Mouse (Mus musculus) liver, embryonic 14.5 days (tissue): ENCODE data around the gene Kat2b. TPM values are rescaled to one million over a fixed set of nuclear protein-coding genes. Genes with fewer than 3 reads are reported as not detected.

Experiments used
- ATAC-seq: fragments of 200-750 bp; cut with Nextera tagmentation; 2 replicates; pipeline ENCODE4 v1.8.0; 2017; ENCODE audit warnings: moderate number of reproducible peaks, mild to moderate bottlenecking, moderate library complexity; ENCODE audit not compliant: insufficient read depth
- DNase-seq, 3 experiments: peaks; one replicate each; pipeline ENCODE4 v3.0.0-alpha.2; 2012 to 2013; ENCODE audit warnings: low read depth in 3 of 3, low spot score in 3 of 3
- H3K27ac ChIP-seq: fragments of 300-500 bp; sonication (generic); 2 replicates; pipeline ENCODE4 v1.5.1; 2014; ENCODE audit warnings: moderate library complexity, mild to moderate bottlenecking, control low read depth, inconsistent platforms
- H3K27me3 ChIP-seq: fragments of 300-500 bp; sonication (generic); 2 replicates; pipeline ENCODE4 v1.6.1; 2014; ENCODE audit warnings: mild to moderate bottlenecking, low read length, moderate library complexity; ENCODE audit not compliant: control insufficient read depth, insufficient read depth
- H3K36me3 ChIP-seq: fragments of 300-500 bp; sonication (generic); replicated peaks from 2 replicates; pipeline ENCODE4 v1.6.1; 2014; ENCODE audit warnings: low read depth; ENCODE audit not compliant: control insufficient read depth, insufficient read depth
- H3K4me1 ChIP-seq, 2 experiments: fragments of 200-500 bp in 1 of 2; fragments of 300-500 bp in 1 of 2; sonication (generic) in 1 of 2; replicated peaks; 2 replicates each; pipeline ENCODE4 v1.6.1; 2012 to 2014; ENCODE audit warnings: antibody characterized with exemption in 1 of 2, inconsistent platforms in 1 of 2, low read length in 1 of 2; ENCODE audit not compliant: control insufficient read depth in 2 of 2, insufficient read depth in 2 of 2
- H3K4me2 ChIP-seq: fragments of 300-500 bp; sonication (generic); 2 replicates; pipeline ENCODE4 v1.6.1; 2014; ENCODE audit warnings: low read depth, mild to moderate bottlenecking, control low read depth, moderate library complexity
- H3K4me3 ChIP-seq, 2 experiments: fragments of 200-500 bp in 1 of 2; fragments of 300-500 bp in 1 of 2; sonication (generic) in 1 of 2; 2 replicates each; pipeline ENCODE4 v1.5.1; 2012 to 2014; ENCODE audit warnings: low read depth in 2 of 2, low read length in 2 of 2, mild to moderate bottlenecking in 2 of 2, control low read depth in 1 of 2, inconsistent platforms in 1 of 2, moderate library complexity in 1 of 2; ENCODE audit not compliant: insufficient read depth in 1 of 2
- H3K9ac ChIP-seq: fragments of 300-500 bp; sonication (generic); replicated peaks from 2 replicates; pipeline ENCODE4 v1.6.1; 2014; ENCODE audit warnings: mild to moderate bottlenecking, control low read depth, moderate library complexity
- H3K9me3 ChIP-seq: fragments of 300-500 bp; sonication (generic); 2 replicates; pipeline ENCODE4 v1.6.1; 2016; ENCODE audit warnings: low read length, mixed read lengths; ENCODE audit not compliant: control insufficient read depth
- CTCF ChIP-seq: IDR thresholded peaks from 2 replicates; pipeline ENCODE4 v1.5.1; 2016; ENCODE audit warnings: antibody characterized with exemption, low read depth, control low read depth
- EP300 ChIP-seq: IDR thresholded peaks from 2 replicates; pipeline ENCODE4 v1.6.1; 2016; ENCODE audit warnings: antibody characterized with exemption, low read depth
- WGBS: fragments of 180-500 bp; shearing (Covaris S2); extraction: QIAGEN DNeasy Blood & Tissue Kit; methylation state at CpG from one replicate; pipeline ENCODE4 v1.1.7; 2014; ENCODE audit not compliant: insufficient replicate concordance; 5-methylcytosine and 5-hydroxymethylcytosine counted together
- polyA plus RNA-seq, 2 experiments: library from polyadenylated mRNA; depleted of rRNA in 1 of 2; stranded (reverse) in 1 of 2; unstranded in 1 of 2; fragments of >200 nt; fragmentation: Nextera tagmentation in 1 of 2; extraction: Ambion mirVana in 1 of 2; gene quantifications; 2 replicates each; pipeline versions ENCODE4 v1.2.1 to v1.2.3; 2012 to 2014

The Kat2b gene
- polyA plus RNA-seq, 2 experiments, result 6.0 to 7.5 TPM

- WGBS, result 69% methylated on average over 6 of the region's 6 CpGs
- Histone ChIP-seq H3K4me3 (no peak overlapping the region), H3K4me2 (no peak overlapping the region), H3K9me3 (no peaks in the 10 kb centered on the region), H3K36me3 (peaks cover 13% of the 10 kb centered on the region), H3K9ac (no peak overlapping the region), H3K27ac (no peak overlapping the region), H3K4me1 (no peaks in the 10 kb centered on the region), H3K27me3 (no peaks in the 10 kb centered on the region)
- DNase-seq (no peak), ATAC-seq (no peak)
- no peak for TF ChIP-seq CTCF
- no peak for TF ChIP-seq EP300
Observed at GRCm38 (mm10) chr17:53661056-53661840, 94.6 kb downstream of the Kat2b start.

- WGBS, result 70% methylated on average over 3 of the region's 3 CpGs
- H3K36me3 ChIP-seq, result peaks cover 25% of the 10 kb centered on the region
Observed at GRCm38 (mm10) chr17:53664267-53664666, 97.6 kb downstream of the Kat2b start.

GRCm38 (mm10) chr17:53664703-53665382, 98.2 kb downstream of the Kat2b start:
- H3K4me2 ChIP-seq, result no peak overlapping the region
- H3K9ac ChIP-seq, result no peak overlapping the region
- H3K27ac ChIP-seq, result no peak overlapping the region
- TF ChIP-seq EP300 (no peak), CTCF (no peak)
- 70% methylated on average over 2 of the region's 2 CpGs for WGBS
- DNase-seq (no peak), ATAC-seq (no peak)
- no peaks in the 10 kb centered on the region for H3K4me1 ChIP-seq
- H3K36me3 ChIP-seq, result peaks cover 30% of the 10 kb centered on the region
- no peak overlapping the region for H3K4me3 ChIP-seq
- no peaks in the 10 kb centered on the region for H3K27me3 ChIP-seq
- H3K9me3 ChIP-seq, result no peaks in the 10 kb centered on the region

More at GRCm38 (mm10) chr17:53664267-53664666, 97.6 kb downstream of the Kat2b start:
- Histone ChIP-seq H3K9ac (no peak overlapping the region), H3K4me3 (no peak overlapping the region), H3K4me1 (no peaks in the 10 kb centered on the region), H3K4me2 (no peak overlapping the region), H3K27ac (no peak overlapping the region), H3K27me3 (no peaks in the 10 kb centered on the region), H3K9me3 (no peaks in the 10 kb centered on the region)
- no peak for DNase-seq
- no peak for TF ChIP-seq EP300
- TF ChIP-seq CTCF, result no peak
- ATAC-seq, result no peak

GRCm38 (mm10) chr17:53670453-53670852, 103.8 kb downstream of the Kat2b start:
- Histone ChIP-seq H3K4me2 (no peak overlapping the region), H3K36me3 (peaks cover 62% of the 10 kb centered on the region)
- DNase-seq, result no peak

GRCm38 (mm10) chr17:53678716-53679115, 112.1 kb downstream of the Kat2b start:
- ATAC-seq (peak; percentile 33; the same call in 1 of the 2 replicates), DNase-seq (no peak)
- Histone ChIP-seq H3K4me2 (no peak overlapping the region), H3K9me3 (no peaks in the 10 kb centered on the region), H3K36me3 (peaks cover 79% of the 10 kb centered on the region), H3K27me3 (no peaks in the 10 kb centered on the region), H3K4me3 (no peak overlapping the region), H3K4me1 (no peaks in the 10 kb centered on the region), H3K27ac (no peak overlapping the region), H3K9ac (no peak overlapping the region)
- 81% methylated on average over 8 of the region's 8 CpGs for WGBS
- TF ChIP-seq CTCF, result peak; percentile 38; the same call in 1 of the 2 replicates
- TF ChIP-seq EP300, result no peak

More at GRCm38 (mm10) chr17:53670453-53670852, 103.8 kb downstream of the Kat2b start:
- no peak for ATAC-seq
- Histone ChIP-seq H3K9me3 (no peaks in the 10 kb centered on the region), H3K9ac (no peak overlapping the region), H3K4me1 (no peaks in the 10 kb centered on the region), H3K27me3 (no peaks in the 10 kb centered on the region), H3K4me3 (no peak overlapping the region), H3K27ac (no peak overlapping the region)
- no peak for TF ChIP-seq CTCF
- no peak for TF ChIP-seq EP300
- 86% methylated on average over 8 of the region's 8 CpGs for WGBS
